Mouse (Mus musculus) stomach, postnatal 0 days (tissue): ENCODE data around the gene 6820408C15Rik.

Experiments used
- CTCF ChIP-seq: IDR thresholded peaks from 2 replicates; pipeline ENCODE4 v1.5.1; 2016; ENCODE audit warnings: antibody characterized with exemption, low read depth, mild to moderate bottlenecking, moderate library complexity
- EP300 ChIP-seq: optimal IDR thresholded peaks from 2 replicates; pipeline ENCODE3; 2016; ENCODE audit warnings: antibody characterized with exemption

- TF ChIP-seq EP300: no peak
- no peak for TF ChIP-seq CTCF
These were observed 26.9 kb downstream of the 6820408C15Rik start for GRCm38 (mm10) chr2:152442322-152442721.
